Mouse (Mus musculus): Measurements from ENCODE around the gene Camkmt. TPM values are rescaled to one million over a fixed set of nuclear protein-coding genes. Genes with fewer than 3 reads are reported as not detected.

Camkmt gene
- polyA plus RNA-seq, 1 experiment from 2014 or later: 17.8 TPM

DNA sequence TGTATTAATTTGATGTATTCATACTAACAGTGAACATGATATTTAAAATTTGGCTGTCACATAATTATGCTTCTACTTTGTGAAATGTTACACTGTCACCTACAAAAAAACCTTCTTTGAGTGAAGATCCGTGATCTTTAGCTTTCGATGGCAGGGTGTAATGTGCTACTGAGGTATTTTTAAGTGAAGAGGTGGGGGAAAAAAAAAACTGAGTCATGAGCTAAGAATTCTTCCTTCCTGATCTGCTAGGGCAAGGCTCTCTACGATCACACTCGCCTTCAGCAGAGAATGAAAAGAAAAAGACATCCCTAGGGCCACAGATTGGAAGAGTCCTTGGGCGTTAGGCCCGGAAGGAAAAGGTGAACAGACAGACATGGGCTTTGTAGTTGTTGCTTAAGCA is 201.9 kb downstream of the Camkmt start:
- H3K9me3 ChIP-seq (ENCODE audit: control insufficient read depth, low read depth, low read length): no peaks in the 10 kb centered on the region
- H3K27ac ChIP-seq (ENCODE audit: low read length): no peak overlapping the region

DNA sequence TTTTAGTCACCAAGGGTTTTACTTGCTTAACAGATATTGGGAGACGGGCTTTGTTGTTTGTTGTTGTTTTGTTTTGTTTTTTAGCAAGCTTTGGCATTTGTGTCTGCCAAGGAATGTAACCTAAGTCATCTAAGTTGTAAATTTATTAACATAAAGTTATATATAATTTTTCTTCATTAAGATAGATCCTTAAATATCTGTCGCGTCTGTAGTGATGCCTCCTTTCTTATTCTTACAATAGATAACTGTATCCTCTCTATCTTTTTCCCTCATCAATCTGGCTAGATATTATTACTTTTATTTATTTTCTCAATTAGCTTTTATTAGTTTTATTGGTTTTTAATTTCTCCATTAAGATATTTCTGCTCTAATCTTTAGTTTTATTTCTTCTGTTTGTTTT is 213.3 kb downstream of the Camkmt start:
- Histone ChIP-seq H3K9me3 (ENCODE audit: control insufficient read depth, low read depth, low read length) (no peaks in the 10 kb centered on the region), H3K4me3 (ENCODE audit: low read depth, low read length) (no peak overlapping the region), H3K27ac (ENCODE audit: low read length) (no peak overlapping the region), H3K36me3 (ENCODE audit: control insufficient read depth, insufficient read depth, low read length) (no peaks in the 10 kb centered on the region), H3K9ac (replicated peaks; ENCODE audit: low read depth, low read length) (no peak overlapping the region), H3K4me1 (ENCODE audit: control insufficient read depth, insufficient read depth, low read length) (no peaks in the 10 kb centered on the region), H3K4me2 (replicated peaks; ENCODE audit: low read depth, low read length) (no peak overlapping the region), H3K27me3 (ENCODE audit: control insufficient read depth, insufficient read depth, low read length) (no peaks in the 10 kb centered on the region)
- ATAC-seq (ENCODE audit: insufficient number of reproducible peaks, insufficient read depth, low FRiP score, low read depth): no peak
- WGBS: 90% methylated on average over 3 of the region's 3 CpGs

More for the DNA sequence above, 201.9 kb downstream of the Camkmt start:
- WGBS: 87% methylated on average over 6 of the region's 6 CpGs
- Histone ChIP-seq H3K36me3 (ENCODE audit: control insufficient read depth, insufficient read depth, low read length) (no peaks in the 10 kb centered on the region), H3K9ac (replicated peaks; ENCODE audit: low read depth, low read length) (no peak overlapping the region), H3K4me3 (ENCODE audit: low read depth, low read length) (no peak overlapping the region), H3K4me1 (ENCODE audit: control insufficient read depth, insufficient read depth, low read length) (no peaks in the 10 kb centered on the region), H3K27me3 (ENCODE audit: control insufficient read depth, insufficient read depth, low read length) (no peaks in the 10 kb centered on the region), H3K4me2 (replicated peaks; ENCODE audit: low read depth, low read length) (no peak overlapping the region)
- no peak for ATAC-seq (ENCODE audit: insufficient number of reproducible peaks, insufficient read depth, low FRiP score, low read depth)

DNA sequence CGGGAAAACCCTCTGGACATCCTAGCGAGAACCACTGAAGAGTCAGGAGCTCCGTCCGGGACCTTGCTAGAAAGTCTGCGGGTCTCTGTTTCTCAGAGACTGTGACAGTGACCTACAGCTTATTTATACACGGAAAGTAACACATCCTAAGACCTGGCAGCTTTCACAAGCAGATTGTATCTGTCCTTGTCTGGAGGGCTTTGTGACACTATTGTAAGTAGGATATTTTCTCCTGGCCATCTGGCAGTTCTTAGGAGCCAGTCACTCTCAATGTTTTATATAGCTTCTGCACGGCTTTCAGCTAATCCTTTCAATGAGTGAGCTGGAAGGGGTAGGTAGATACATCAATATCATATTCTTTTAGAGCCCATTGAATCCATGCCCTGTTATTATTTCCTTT is 218.2 kb downstream of the Camkmt start:
- ATAC-seq (ENCODE audit: insufficient number of reproducible peaks, insufficient read depth, low FRiP score, low read depth): no peak
- no peaks in the 10 kb centered on the region for H3K4me1 ChIP-seq (ENCODE audit: control insufficient read depth, insufficient read depth, low read length)
- H3K36me3 ChIP-seq (ENCODE audit: control insufficient read depth, insufficient read depth, low read length): no peaks in the 10 kb centered on the region
- no peak overlapping the region for H3K4me2 ChIP-seq (replicated peaks; ENCODE audit: low read depth, low read length)
- H3K9me3 ChIP-seq (ENCODE audit: control insufficient read depth, low read depth, low read length): no peaks in the 10 kb centered on the region
- no peak overlapping the region for H3K4me3 ChIP-seq (ENCODE audit: low read depth, low read length)
- 63% methylated on average over 7 of the region's 7 CpGs for WGBS
- no peaks in the 10 kb centered on the region for H3K27me3 ChIP-seq (ENCODE audit: control insufficient read depth, insufficient read depth, low read length)
- no peak overlapping the region for H3K27ac ChIP-seq (ENCODE audit: low read length)
- no peak overlapping the region for H3K9ac ChIP-seq (replicated peaks; ENCODE audit: low read depth, low read length)

DNA sequence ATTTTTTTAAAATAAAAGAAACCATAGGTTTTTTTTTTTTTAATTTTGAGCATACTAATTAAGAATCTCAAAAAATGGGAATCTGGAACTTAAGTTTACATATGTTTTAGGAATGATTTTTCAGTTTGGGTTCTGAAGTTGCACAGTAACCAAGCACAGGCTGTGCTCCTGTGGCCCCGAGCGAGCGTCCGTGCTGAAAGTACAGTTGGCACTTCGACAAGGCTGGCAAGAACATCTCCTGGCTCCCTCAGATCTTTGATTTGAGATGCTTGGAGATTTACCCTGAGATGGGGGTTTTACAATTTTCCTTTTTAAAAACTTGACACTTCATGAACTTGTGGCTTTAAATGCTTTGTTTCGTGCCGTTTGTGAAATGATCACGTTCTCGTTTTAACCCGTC is 218.7 kb downstream of the Camkmt start:
- no peak overlapping the region for H3K4me3 ChIP-seq (ENCODE audit: low read depth, low read length)

DNA sequence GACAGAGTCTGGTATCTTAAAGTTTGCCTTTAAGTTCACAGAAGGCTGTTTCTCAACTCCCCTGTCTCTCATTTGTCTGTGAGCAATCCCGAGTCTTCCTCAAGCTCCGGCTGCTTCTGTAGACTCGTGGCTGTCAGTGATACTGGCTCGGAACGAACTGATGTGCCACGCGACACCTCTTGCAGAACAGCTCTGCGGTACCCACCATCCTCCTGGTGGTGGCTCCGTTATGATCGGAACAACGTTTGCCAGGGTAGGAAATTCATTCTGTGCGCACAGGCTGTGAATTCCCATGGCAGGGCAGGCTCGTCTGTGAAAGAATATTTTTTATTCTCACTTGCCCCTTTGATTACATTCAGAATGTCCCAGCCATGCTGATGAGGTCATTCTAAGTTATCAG is 221.0 kb downstream of the Camkmt start:
- Histone ChIP-seq H3K4me2 (replicated peaks; ENCODE audit: low read depth, low read length) (no peak overlapping the region), H3K36me3 (ENCODE audit: control insufficient read depth, insufficient read depth, low read length) (no peaks in the 10 kb centered on the region), H3K4me1 (ENCODE audit: control insufficient read depth, insufficient read depth, low read length) (no peaks in the 10 kb centered on the region), H3K9ac (replicated peaks; ENCODE audit: low read depth, low read length) (no peak overlapping the region), H3K4me3 (ENCODE audit: low read depth, low read length) (no peak overlapping the region), H3K27me3 (ENCODE audit: control insufficient read depth, insufficient read depth, low read length) (no peaks in the 10 kb centered on the region), H3K9me3 (ENCODE audit: control insufficient read depth, low read depth, low read length) (no peaks in the 10 kb centered on the region), H3K27ac (ENCODE audit: low read length) (no peak overlapping the region)
- WGBS: 80% methylated on average over 13 of the region's 13 CpGs
- ATAC-seq (ENCODE audit: insufficient number of reproducible peaks, insufficient read depth, low FRiP score, low read depth): no peak

More for the DNA sequence above, 218.7 kb downstream of the Camkmt start:
- H3K27ac ChIP-seq (ENCODE audit: low read length): no peak overlapping the region
- no peak for ATAC-seq (ENCODE audit: insufficient number of reproducible peaks, insufficient read depth, low FRiP score, low read depth)
- no peak overlapping the region for H3K9ac ChIP-seq (replicated peaks; ENCODE audit: low read depth, low read length)
- no peak overlapping the region for H3K4me2 ChIP-seq (replicated peaks; ENCODE audit: low read depth, low read length)
- no peaks in the 10 kb centered on the region for H3K36me3 ChIP-seq (ENCODE audit: control insufficient read depth, insufficient read depth, low read length)
- no peaks in the 10 kb centered on the region for H3K9me3 ChIP-seq (ENCODE audit: control insufficient read depth, low read depth, low read length)
- no peaks in the 10 kb centered on the region for H3K4me1 ChIP-seq (ENCODE audit: control insufficient read depth, insufficient read depth, low read length)
- no peaks in the 10 kb centered on the region for H3K27me3 ChIP-seq (ENCODE audit: control insufficient read depth, insufficient read depth, low read length)
- WGBS: 83% methylated on average over 10 of the region's 10 CpGs

DNA sequence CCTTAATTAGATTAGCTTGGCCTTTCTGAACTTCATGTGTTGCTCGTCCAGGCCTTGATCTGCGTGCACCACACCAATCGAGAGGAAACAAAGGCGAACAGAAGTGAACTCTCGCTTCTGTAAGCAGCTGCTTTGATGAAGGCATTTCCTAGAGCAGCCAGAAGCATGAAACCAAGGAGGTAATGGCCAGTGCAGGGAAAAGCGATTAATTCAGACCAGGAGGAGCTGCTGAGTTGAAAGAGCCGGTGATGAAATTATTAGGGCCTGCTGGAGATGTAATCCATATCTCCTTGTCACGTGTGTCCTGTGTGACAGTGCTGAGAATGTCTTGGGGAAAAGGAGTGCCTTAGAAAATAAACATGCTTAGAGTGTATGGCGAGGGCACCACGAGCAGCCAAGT is 228.0 kb downstream of the Camkmt start:
- Histone ChIP-seq H3K9me3 (ENCODE audit: control insufficient read depth, low read depth, low read length) (no peaks in the 10 kb centered on the region), H3K36me3 (ENCODE audit: control insufficient read depth, insufficient read depth, low read length) (no peaks in the 10 kb centered on the region), H3K27me3 (ENCODE audit: control insufficient read depth, insufficient read depth, low read length) (no peaks in the 10 kb centered on the region), H3K4me1 (ENCODE audit: control insufficient read depth, insufficient read depth, low read length) (no peaks in the 10 kb centered on the region), H3K4me3 (ENCODE audit: low read depth, low read length) (no peak overlapping the region), H3K9ac (replicated peaks; ENCODE audit: low read depth, low read length) (no peak overlapping the region), H3K27ac (ENCODE audit: low read length) (no peak overlapping the region), H3K4me2 (replicated peaks; ENCODE audit: low read depth, low read length) (no peak overlapping the region)
- 80% methylated on average over 10 of the region's 10 CpGs for WGBS
- ATAC-seq (ENCODE audit: insufficient number of reproducible peaks, insufficient read depth, low FRiP score, low read depth): no peak

DNA sequence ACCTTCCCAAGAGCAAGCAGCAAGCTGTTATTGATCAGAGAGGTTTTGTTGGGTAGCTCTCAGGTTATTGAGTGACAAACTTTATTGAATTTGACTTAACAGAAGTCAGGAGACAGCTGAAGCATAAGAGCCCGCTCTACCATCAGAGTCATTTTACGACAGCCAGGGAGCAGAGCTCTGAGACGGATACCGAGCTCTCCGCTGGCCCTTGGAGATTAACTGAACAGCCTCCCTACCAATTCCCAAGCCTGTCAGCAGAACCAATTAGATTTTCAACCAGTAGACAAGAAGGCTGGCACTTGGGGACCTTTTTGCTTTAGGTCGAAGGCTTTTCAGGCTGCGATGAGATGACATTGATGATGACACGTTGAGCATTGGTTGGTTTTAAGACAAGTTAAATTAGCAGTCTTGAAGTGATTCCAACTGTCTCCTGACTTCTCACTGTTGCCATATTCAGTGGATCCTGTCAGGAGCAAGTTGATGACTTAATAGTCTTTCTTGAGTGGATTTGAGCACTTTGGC is 229.5 kb downstream of the Camkmt start:
- H3K4me2 ChIP-seq (replicated peaks; ENCODE audit: low read depth, low read length): no peak overlapping the region
- H3K9me3 ChIP-seq (ENCODE audit: control insufficient read depth, low read depth, low read length): no peaks in the 10 kb centered on the region
- no peak overlapping the region for H3K9ac ChIP-seq (replicated peaks; ENCODE audit: low read depth, low read length)
- H3K36me3 ChIP-seq (ENCODE audit: control insufficient read depth, insufficient read depth, low read length): no peaks in the 10 kb centered on the region
- WGBS: 49% methylated on average over 8 of the region's 8 CpGs
- no peak overlapping the region for H3K27ac ChIP-seq (ENCODE audit: low read length)
- H3K4me1 ChIP-seq (ENCODE audit: control insufficient read depth, insufficient read depth, low read length): no peaks in the 10 kb centered on the region
- H3K27me3 ChIP-seq (ENCODE audit: control insufficient read depth, insufficient read depth, low read length): no peaks in the 10 kb centered on the region
- ATAC-seq (ENCODE audit: insufficient number of reproducible peaks, insufficient read depth, low FRiP score, low read depth): no peak
- no peak overlapping the region for H3K4me3 ChIP-seq (ENCODE audit: low read depth, low read length)

DNA sequence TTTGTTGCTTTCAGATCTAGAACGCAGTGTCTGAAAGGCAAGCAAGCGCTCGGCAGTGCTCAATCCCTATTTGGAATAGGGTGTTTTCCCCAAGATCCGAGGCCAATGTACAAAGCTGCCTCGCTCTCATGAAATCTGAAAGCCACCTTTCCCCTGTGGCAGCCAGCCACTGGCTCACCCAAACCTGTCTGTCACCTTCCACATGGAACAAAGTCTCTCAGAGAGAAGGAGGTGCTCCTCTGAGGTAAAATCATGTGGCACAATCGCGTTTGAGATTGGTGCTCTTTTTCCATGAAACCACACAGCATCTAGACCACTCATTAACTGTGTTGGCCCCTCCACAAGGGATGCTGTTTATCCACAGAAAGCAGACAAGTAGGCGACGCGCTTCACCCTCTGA is 238.5 kb downstream of the Camkmt start:
- H3K27me3 ChIP-seq (ENCODE audit: control insufficient read depth, insufficient read depth, low read length): no peaks in the 10 kb centered on the region
- H3K4me1 ChIP-seq (ENCODE audit: control insufficient read depth, insufficient read depth, low read length): no peaks in the 10 kb centered on the region
- H3K4me2 ChIP-seq (replicated peaks; ENCODE audit: low read depth, low read length): no peak overlapping the region
- no peak overlapping the region for H3K9ac ChIP-seq (replicated peaks; ENCODE audit: low read depth, low read length)
- 89% methylated on average over 10 of the region's 10 CpGs for WGBS
- no peak for ATAC-seq (ENCODE audit: insufficient number of reproducible peaks, insufficient read depth, low FRiP score, low read depth)
- no peak overlapping the region for H3K27ac ChIP-seq (ENCODE audit: low read length)
- H3K9me3 ChIP-seq (ENCODE audit: control insufficient read depth, low read depth, low read length): no peaks in the 10 kb centered on the region
- no peak overlapping the region for H3K4me3 ChIP-seq (ENCODE audit: low read depth, low read length)
- no peaks in the 10 kb centered on the region for H3K36me3 ChIP-seq (ENCODE audit: control insufficient read depth, insufficient read depth, low read length)

DNA sequence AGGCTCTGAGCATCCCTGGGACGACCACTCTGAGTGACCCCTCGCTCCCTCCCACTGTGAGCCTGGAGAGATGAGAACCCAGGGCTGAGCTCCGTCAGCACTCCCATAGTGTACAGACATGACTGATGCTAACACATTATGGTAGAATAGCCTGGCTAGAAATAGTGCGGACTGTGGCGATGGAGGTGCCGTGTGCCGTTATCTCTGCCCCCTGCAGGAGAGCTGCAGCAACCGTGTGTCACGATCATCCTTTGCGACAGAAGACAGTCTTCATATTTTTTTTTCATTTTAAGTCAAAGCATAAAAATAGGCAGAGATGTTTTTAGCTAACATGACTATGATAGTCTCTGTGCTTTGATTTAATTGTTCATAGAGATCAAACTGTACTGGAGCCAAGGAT is 245.1 kb downstream of the Camkmt start:
- Histone ChIP-seq H3K4me2 (replicated peaks; ENCODE audit: low read depth, low read length) (no peak overlapping the region), H3K36me3 (ENCODE audit: control insufficient read depth, insufficient read depth, low read length) (no peaks in the 10 kb centered on the region), H3K4me3 (ENCODE audit: low read depth, low read length) (no peak overlapping the region), H3K4me1 (ENCODE audit: control insufficient read depth, insufficient read depth, low read length) (no peaks in the 10 kb centered on the region), H3K27me3 (ENCODE audit: control insufficient read depth, insufficient read depth, low read length) (no peaks in the 10 kb centered on the region), H3K27ac (ENCODE audit: low read length) (no peak overlapping the region), H3K9me3 (ENCODE audit: control insufficient read depth, low read depth, low read length) (no peaks in the 10 kb centered on the region), H3K9ac (replicated peaks; ENCODE audit: low read depth, low read length) (no peak overlapping the region)
- WGBS: 82% methylated on average over 10 of the region's 10 CpGs
- no peak for ATAC-seq (ENCODE audit: insufficient number of reproducible peaks, insufficient read depth, low FRiP score, low read depth)
